Mouse (Mus musculus): ENCODE data around the gene Pkn3.

DNA sequence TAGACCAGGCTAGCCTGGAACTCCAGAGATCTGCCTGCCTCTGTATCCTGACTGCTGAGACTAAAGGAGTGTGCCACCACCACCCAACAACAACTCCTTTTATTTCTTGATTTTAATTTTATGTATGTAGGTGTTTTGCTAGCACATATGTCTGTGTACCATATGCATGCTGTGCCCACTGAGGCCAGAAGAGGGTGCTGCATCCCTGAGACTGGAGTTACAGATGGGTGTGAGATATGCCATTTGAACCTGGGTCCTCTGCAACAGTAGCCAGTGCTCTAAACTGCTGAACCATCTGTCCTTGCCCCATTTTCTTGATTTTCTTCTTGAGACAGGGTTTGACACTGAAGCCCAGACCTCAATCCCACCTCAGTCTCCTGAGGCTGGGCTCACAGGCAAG lies 28.9 kb downstream of the Pkn3 start:
- TF ChIP-seq CTCF (IDR thresholded peaks at IDR 0.05; ENCODE audit: insufficient read depth, low read length) (peak; percentile 80), POLR2A (IDR thresholded peaks at IDR 0.05; ENCODE audit: borderline replicate concordance, extremely low read depth, low read depth, low read length) (no peak)
